Mouse (Mus musculus) heart, adult 2 months (tissue): ENCODE measurements around the gene Rhbg. TPM values are rescaled to one million over a fixed set of nuclear protein-coding genes. Genes with fewer than 3 reads are reported as not detected.
"Not testable (repeated sequence)": the region's sequence is repeated elsewhere in the genome, so short reads cannot be mapped to it uniquely, and the experiment has no call there.

Experiments
- DNase-seq, 2 experiments: peaks; one replicate each; pipeline ENCODE4 v3.0.0; 2021
- H3K27ac ChIP-seq: fragments of 200-600 bp; 2 replicates; pipeline ENCODE4 v1.8.1; 2022
- H3K27me3 ChIP-seq: fragments of 200-500 bp; 2 replicates; pipeline ENCODE4 v1.6.1; 2012; ENCODE audit warnings: mild to moderate bottlenecking, low read length, inconsistent platforms, mixed read lengths; ENCODE audit not compliant: control insufficient read depth, insufficient read depth
- H3K36me3 ChIP-seq: fragments of 200-500 bp; 2 replicates; pipeline ENCODE4 v1.6.1; 2012; ENCODE audit warnings: low read length, inconsistent platforms; ENCODE audit not compliant: control insufficient read depth, insufficient read depth
- H3K4me1 ChIP-seq: fragments of 200-500 bp; 2 replicates; pipeline ENCODE4 v1.6.1; 2011; ENCODE audit warnings: low read length; ENCODE audit not compliant: control insufficient read depth, insufficient read depth
- H3K4me3 ChIP-seq: fragments of 200-600 bp; 2 replicates; pipeline ENCODE4 v1.8.1; 2022
- H3K79me2 ChIP-seq: fragments of 200-500 bp; replicated peaks from 2 replicates; pipeline ENCODE4 v1.6.1; 2012; ENCODE audit warnings: mild to moderate bottlenecking, inconsistent platforms, low read length, moderate library complexity, mixed read lengths; ENCODE audit not compliant: control insufficient read depth, insufficient read depth
- H3K9ac ChIP-seq: fragments of 200-500 bp; 2 replicates; pipeline ENCODE4 v1.6.1; 2012; ENCODE audit warnings: low read depth, mild to moderate bottlenecking, control low read depth, inconsistent platforms, low read length, mixed read lengths
- CTCF ChIP-seq: fragments of 200-600 bp; IDR thresholded peaks from 2 replicates; pipeline ENCODE4 v1.8.1; 2022; ENCODE audit warnings: antibody characterized with exemption, mild to moderate bottlenecking, moderate library complexity
- EP300 ChIP-seq: fragments of 200-500 bp; IDR thresholded peaks from 2 replicates; pipeline ENCODE4 v1.6.1; 2011; ENCODE audit warnings: low read depth, low read length, control low read depth; ENCODE audit not compliant: insufficient read depth
- POLR2A ChIP-seq: fragments of 200-500 bp; IDR thresholded peaks from 2 replicates; pipeline ENCODE4 v1.6.1; 2011; ENCODE audit warnings: mild to moderate bottlenecking, low read depth, low read length, control low read depth; ENCODE audit not compliant: insufficient read depth
- WGBS: fragments of 180-500 bp; shearing (Covaris S2); methylation state at CpG from one replicate; pipeline ENCODE4 v1.1.7; 2018; 5-methylcytosine and 5-hydroxymethylcytosine counted together
- intact Hi-C: fragments of 180-260 bp; cut with DNase I; formaldehyde crosslinking; loops from one replicate; pipeline ENCODE4 v1.15.1; 2025
- polyA plus RNA-seq: library from polyadenylated mRNA; depleted of rRNA; stranded (reverse); fragments of >200 nt; gene quantifications from 2 replicates; pipeline ENCODE4 v1.2.3, GENCODE M21; 2012
- total RNA-seq, 2 experiments: library from RNA; stranded (reverse); gene quantifications; 2 replicates each; pipeline ENCODE4 v1.2.3; 2021

Gene Rhbg
- total and polyA plus RNA-seq, 3 experiments, result 0.20 TPM; not detected in 2

DNA sequence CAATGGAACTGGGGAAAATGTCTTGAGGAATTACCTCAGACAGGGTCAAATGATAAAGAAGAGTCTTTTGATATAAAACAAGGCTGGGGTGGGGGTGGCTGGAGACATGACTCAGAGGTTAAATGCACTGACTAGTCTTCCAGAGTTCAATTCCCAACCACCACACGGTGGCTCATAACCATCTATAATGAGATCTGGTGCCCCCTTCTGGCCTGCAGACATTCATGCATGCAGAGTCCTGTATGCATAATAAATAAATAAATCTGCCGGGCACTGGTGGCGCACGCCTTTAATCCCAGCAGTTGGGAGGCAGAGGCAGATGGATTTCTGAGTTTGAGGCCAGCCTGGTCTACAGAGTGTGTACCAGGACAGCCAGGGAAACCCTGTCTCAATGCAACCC, 37.5 kb upstream of the Rhbg start:
- intact Hi-C loops, result no loop called here
- H3K4me3 ChIP-seq, result no peak overlapping the region
- H3K27ac ChIP-seq, result no peak overlapping the region
- TF ChIP-seq CTCF (peak; percentile 60), EP300 (no peak)
- DNase-seq, result no peak
- H3K36me3 ChIP-seq, result no peaks in the 10 kb centered on the region
- H3K4me1 ChIP-seq, result no peaks in the 10 kb centered on the region
- H3K27me3 ChIP-seq, result no peaks in the 10 kb centered on the region
- no peak overlapping the region for H3K9ac ChIP-seq
- H3K79me2 ChIP-seq, result no peaks in the 10 kb centered on the region
- 61% methylated on average over 4 of the region's 4 CpGs for WGBS

DNA sequence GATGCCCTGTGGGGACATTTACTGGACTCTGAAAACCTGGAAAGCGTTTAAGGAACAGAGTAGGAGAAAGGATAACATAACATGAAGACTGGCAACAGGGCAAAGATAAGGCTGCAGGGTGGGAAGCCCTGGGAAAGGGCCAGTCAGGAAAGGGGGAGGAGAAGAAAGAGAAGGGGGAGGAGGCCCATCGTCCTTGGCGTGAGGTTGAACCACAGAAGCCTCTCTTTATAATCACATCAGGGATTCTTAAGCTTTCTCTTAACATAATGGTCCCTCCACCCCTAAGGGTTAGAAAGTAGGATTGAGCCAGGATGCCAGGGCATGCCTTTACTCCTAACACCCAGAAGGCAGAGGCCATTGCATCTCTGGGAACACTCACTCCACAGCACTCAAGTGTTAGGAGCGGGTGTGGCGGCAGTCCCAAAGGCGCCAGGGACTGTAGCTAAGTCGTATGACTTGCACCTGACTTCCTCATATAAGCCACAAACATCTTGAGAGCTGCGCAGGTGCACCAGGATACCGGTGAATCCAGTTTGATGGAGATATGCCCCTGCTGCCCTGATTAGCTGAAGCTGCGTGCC, 33.7 kb upstream of the Rhbg start:
- H3K79me2 ChIP-seq, H3K27ac ChIP-seq, H3K27me3 ChIP-seq, H3K4me3 ChIP-seq, DNase-seq, H3K36me3 ChIP-seq, H3K9ac ChIP-seq, H3K4me1 ChIP-seq, intact Hi-C loops: not testable (repeated sequence)
- 66% methylated on average over 10 of the region's 10 CpGs for WGBS

DNA sequence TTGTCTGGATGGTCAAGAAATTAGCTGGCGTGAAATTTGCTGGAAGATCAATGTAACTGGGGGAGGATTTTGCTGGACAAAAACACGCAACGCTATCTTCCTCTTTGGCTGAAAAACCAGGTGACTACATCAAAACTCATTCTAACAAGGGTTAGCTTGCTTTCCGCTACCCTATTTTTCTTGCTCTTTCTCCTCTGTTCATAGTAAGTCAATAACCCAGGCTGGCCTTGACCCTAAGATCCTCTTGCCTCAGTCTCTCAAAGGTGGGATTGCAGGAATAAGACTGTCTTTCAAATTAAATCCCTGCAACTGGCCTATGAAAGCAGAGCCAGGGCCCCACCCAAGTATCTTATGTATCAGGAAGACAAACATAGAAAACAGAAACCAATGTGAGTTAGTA, 32.6 kb upstream of the Rhbg start, which contains the start of gene Gm38392:
TSS of gene Gm38392 (minus strand) at position 101 of the 400 bp plus-strand sequence.
- intact Hi-C loops, result no loop called here
- 96% methylated on average over 4 of the region's 4 CpGs for WGBS
- no peak for TF ChIP-seq POLR2A

GRCm38 (mm10) chr3:88285565-88285895, 31.0 kb upstream of the Rhbg start:
- DNase-seq, H3K27me3 ChIP-seq: not testable (repeated sequence)
- WGBS, result 86% methylated on average over 2 of the region's 2 CpGs

More for the DNA sequence above, 32.6 kb upstream of the Rhbg start, which contains the start of gene Gm38392:
- H3K36me3 ChIP-seq, result no peaks in the 10 kb centered on the region
- H3K27ac ChIP-seq, result no peak within 1 kb of the TSS
- H3K4me3 ChIP-seq, result no peak within 1 kb of the TSS
- no peak for DNase-seq
- no peaks in the 10 kb centered on the region for H3K79me2 ChIP-seq
- no peaks in the 10 kb centered on the region for H3K4me1 ChIP-seq
- H3K9ac ChIP-seq, result no peak within 1 kb of the TSS
- no peaks in the 10 kb centered on the region for H3K27me3 ChIP-seq

DNA sequence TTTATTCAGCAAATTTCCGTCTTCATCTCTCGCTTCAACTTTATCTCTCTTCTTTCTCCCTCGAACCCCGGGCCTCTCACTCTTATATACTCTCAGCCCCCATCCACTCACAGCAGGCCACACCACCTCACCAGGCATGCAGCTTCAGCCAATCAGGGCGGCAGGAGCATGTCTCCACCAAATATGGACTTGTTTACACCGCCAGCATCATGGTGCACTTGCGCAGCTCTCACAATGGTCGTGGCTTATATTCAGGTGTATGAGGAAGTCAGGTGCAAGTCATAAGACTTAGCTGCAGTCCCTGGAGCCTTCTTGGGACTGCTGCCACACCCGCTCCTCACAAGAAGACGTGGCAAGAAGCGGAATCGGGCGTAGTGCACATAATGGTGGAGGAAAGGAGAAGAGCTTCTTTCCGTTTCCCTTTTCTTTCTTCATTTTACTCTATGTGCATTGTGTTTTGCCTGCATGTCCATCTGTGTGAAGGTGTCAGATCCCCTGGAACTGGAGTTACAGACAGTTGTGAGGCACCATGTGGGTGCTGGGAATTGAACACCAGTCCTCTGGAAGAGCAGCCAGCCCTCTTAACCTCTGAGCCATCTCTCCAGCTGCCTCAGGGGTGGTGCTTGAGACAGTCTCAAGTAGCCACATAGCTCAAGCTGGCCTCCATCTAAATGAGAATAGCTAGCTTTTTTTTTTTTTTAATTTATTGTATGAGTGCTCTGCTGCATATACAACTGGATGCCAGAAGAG, 30.5 kb upstream of the Rhbg start:
- H3K79me2 ChIP-seq, H3K27me3 ChIP-seq: not testable (repeated sequence)
- WGBS, result 95% methylated on average over 14 of the region's 14 CpGs

More at GRCm38 (mm10) chr3:88285565-88285895, 31.0 kb upstream of the Rhbg start:
- H3K4me3 ChIP-seq, H3K4me1 ChIP-seq, intact Hi-C loops, H3K9ac ChIP-seq, H3K36me3 ChIP-seq, H3K27ac ChIP-seq, H3K79me2 ChIP-seq: not testable (repeated sequence)

GRCm38 (mm10) chr3:88281141-88281916, 26.8 kb upstream of the Rhbg start:
- H3K4me3 ChIP-seq, H3K36me3 ChIP-seq, H3K4me1 ChIP-seq, H3K27me3 ChIP-seq, H3K79me2 ChIP-seq, DNase-seq, H3K9ac ChIP-seq, intact Hi-C loops, H3K27ac ChIP-seq: not testable (repeated sequence)
- WGBS, result 68% methylated on average over 11 of the region's 11 CpGs

More for the DNA sequence above, 30.5 kb upstream of the Rhbg start:
- H3K9ac ChIP-seq, DNase-seq, H3K4me1 ChIP-seq, intact Hi-C loops, H3K36me3 ChIP-seq, H3K4me3 ChIP-seq, H3K27ac ChIP-seq: not testable (repeated sequence)
